Mouse (Mus musculus) stomach, embryonic 15.5 days (tissue): ENCODE data around the gene Lzts3. TPM values are rescaled to one million over a fixed set of nuclear protein-coding genes. Genes with fewer than 3 reads are reported as not detected.

Experiments used
- ATAC-seq: fragments of 200-750 bp; cut with Nextera tagmentation; 2 replicates; pipeline ENCODE4 v1.8.0; 2017; ENCODE audit warnings: low read depth, moderate number of reproducible peaks, moderate TSS enrichment; ENCODE audit not compliant: insufficient read depth, low FRiP score
- H3K27ac ChIP-seq: fragments of 300-500 bp; sonication (generic); 2 replicates; pipeline ENCODE4 v1.5.1; 2015; ENCODE audit warnings: mild to moderate bottlenecking, inconsistent platforms
- H3K27me3 ChIP-seq: fragments of 300-500 bp; sonication (generic); replicated peaks from 2 replicates; pipeline ENCODE4 v1.6.1; 2015; ENCODE audit warnings: inconsistent platforms
- H3K36me3 ChIP-seq: fragments of 300-500 bp; sonication (generic); 2 replicates; pipeline ENCODE4 v1.6.1; 2015; ENCODE audit warnings: inconsistent platforms
- H3K4me1 ChIP-seq: fragments of 300-500 bp; sonication (generic); 2 replicates; pipeline ENCODE4 v1.6.1; 2015; ENCODE audit warnings: inconsistent platforms
- H3K4me2 ChIP-seq: fragments of 300-500 bp; sonication (generic); 2 replicates; pipeline ENCODE4 v1.6.1; 2015; ENCODE audit warnings: mild to moderate bottlenecking, inconsistent platforms
- H3K4me3 ChIP-seq: fragments of 300-500 bp; sonication (generic); replicated peaks from 2 replicates; pipeline ENCODE4 v1.5.1; 2015; ENCODE audit warnings: inconsistent platforms
- H3K9ac ChIP-seq: fragments of 300-500 bp; sonication (generic); 2 replicates; pipeline ENCODE4 v1.6.1; 2015; ENCODE audit warnings: inconsistent platforms
- H3K9me3 ChIP-seq: fragments of 300-500 bp; sonication (generic); 2 replicates; pipeline ENCODE4 v1.6.1; 2016; ENCODE audit warnings: inconsistent platforms
- WGBS: fragments of 180-500 bp; shearing (Covaris S2); methylation state at CpG from one replicate; pipeline ENCODE4 v1.1.7; 2015; 5-methylcytosine and 5-hydroxymethylcytosine counted together
- polyA plus RNA-seq: library from polyadenylated mRNA; unstranded; fragments of >200 nt; fragmentation: Nextera tagmentation; extraction: Ambion mirVana; gene quantifications from 2 replicates; pipeline ENCODE4 v1.2.1, GENCODE M21; 2015

Gene Lzts3
- polyA plus RNA-seq, 1 experiment from 2014 or later, result 9.9 TPM

DNA sequence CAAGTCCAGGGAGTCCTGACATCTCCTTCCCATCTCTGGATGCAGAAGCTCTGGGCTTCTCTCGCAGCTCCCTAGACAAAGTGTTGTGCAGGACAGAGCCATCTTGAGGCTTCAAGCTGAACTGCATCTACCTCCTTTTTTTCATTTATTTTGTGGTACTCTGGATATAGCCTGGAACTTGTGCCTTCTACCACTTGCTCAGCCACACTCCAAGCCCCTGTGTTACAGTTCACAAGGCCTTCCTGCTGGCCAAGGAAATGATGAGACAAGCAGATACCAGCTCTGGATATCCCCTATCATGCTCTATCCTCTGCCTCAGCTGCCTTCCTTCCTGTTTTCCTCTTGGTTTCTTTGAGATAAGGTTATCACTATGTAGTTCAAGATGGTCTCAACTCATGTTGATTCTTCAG, 45.0 kb downstream of the Lzts3 start:
- Histone ChIP-seq H3K27ac (no peak overlapping the region), H3K4me1 (no peaks in the 10 kb centered on the region), H3K4me3 (no peak overlapping the region), H3K9ac (no peak overlapping the region), H3K36me3 (peaks cover 28% of the 10 kb centered on the region), H3K9me3 (no peaks in the 10 kb centered on the region), H3K27me3 (no peaks in the 10 kb centered on the region), H3K4me2 (no peak overlapping the region)
- ATAC-seq, result no peak
- WGBS, result 10% methylated on average over 1 of the region's 1 CpGs

DNA sequence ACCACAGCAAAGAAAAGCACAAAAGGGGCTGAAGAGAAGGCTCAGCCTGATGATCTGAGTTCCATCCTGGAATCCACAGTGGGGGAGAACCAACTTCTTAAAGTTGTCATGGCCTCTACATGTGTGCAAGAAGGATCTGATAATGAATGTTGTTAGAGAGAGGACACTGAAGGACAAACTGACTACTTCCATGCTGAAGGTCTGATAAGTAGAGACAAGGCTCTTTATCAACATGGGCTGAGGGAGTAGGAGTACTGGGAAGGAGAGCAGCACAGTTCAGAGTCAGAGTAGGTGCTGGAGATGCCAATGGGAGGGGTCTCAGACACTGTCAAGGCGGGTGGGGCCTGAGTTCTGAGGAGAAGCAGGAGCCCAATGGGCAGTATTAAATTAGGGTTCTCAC, 47.0 kb downstream of the Lzts3 start:
- Histone ChIP-seq H3K4me2 (no peak overlapping the region), H3K9me3 (no peaks in the 10 kb centered on the region), H3K36me3 (peaks cover 37% of the 10 kb centered on the region), H3K4me1 (no peaks in the 10 kb centered on the region), H3K27ac (no peak overlapping the region), H3K9ac (no peak overlapping the region), H3K4me3 (no peak overlapping the region), H3K27me3 (no peaks in the 10 kb centered on the region)
- ATAC-seq, result no peak
- 83% methylated on average over 1 of the region's 1 CpGs for WGBS

DNA sequence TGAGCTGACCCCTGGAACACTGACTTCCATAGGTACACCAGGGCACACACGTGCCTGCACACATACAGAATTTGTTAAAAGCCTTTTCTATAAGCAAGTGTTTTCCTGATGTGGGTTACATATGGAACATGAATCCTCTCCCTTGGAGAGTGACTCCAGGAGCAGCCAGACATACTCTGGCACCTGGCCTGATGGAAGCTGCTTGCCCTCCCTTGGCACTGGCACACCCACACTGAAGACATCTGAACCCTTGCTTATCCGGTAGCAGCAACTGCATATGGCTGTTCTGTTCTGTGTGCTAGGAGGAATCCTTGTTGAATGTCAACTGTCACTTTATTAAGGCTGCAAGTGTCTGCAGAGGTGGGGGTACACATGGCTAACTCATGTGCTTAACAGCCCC, 51.6 kb downstream of the Lzts3 start:
- no peak for ATAC-seq
- Histone ChIP-seq H3K9me3 (no peaks in the 10 kb centered on the region), H3K4me3 (no peak overlapping the region), H3K4me2 (no peak overlapping the region), H3K9ac (no peak overlapping the region), H3K4me1 (no peaks in the 10 kb centered on the region), H3K27me3 (no peaks in the 10 kb centered on the region), H3K36me3 (peaks cover 17% of the 10 kb centered on the region; the same call in 1 of the 2 replicates), H3K27ac (no peak overlapping the region)
- WGBS, result 95% methylated on average over 2 of the region's 2 CpGs

DNA sequence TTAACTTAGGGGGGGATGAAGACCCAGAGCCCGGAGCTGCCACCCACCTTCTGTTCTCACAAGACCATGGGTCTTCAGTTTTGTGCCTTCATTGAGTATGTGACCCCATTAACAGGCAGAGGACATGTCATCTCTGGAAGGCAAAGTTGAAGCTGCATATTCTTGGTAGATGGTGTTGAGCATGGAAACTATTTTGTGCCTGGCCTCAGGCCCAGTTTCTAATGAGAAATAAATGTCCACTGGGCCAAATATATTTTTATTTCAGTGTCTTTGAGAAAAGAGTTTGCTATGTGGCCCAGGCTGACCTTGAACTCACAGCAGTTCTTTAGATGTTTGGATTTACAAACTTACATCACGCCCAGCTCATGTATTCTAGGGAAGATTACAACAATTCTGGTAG, 52.8 kb downstream of the Lzts3 start:
- no peak overlapping the region for H3K4me2 ChIP-seq
- H3K9ac ChIP-seq, result no peak overlapping the region
- no peaks in the 10 kb centered on the region for H3K9me3 ChIP-seq
- no peaks in the 10 kb centered on the region for H3K27me3 ChIP-seq
- H3K4me3 ChIP-seq, result no peak overlapping the region
- no peak for ATAC-seq
- no peak overlapping the region for H3K27ac ChIP-seq
- no peaks in the 10 kb centered on the region for H3K4me1 ChIP-seq
- 77% methylated on average over 2 of the region's 2 CpGs for WGBS
- H3K36me3 ChIP-seq, result peaks cover 13% of the 10 kb centered on the region; the same call in 1 of the 2 replicates

DNA sequence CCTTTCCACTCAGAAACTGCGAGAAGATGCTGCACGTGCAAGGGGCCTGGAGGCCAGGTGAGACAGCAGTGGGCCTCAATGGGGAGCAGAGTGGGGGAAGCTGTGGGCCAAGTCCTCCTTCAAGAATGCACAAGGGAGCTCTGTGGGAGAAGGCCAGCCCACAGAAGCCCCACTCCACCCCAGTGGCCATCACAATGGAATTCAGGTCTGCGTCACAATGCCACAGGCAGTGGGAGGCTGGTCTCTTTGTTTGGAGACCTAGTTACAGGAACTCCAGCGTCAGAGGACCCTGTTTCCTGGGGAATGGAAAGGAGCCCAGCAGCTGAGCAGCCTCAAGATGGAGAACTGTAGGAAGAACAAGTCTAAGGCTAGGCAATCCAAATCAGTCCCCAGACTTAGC, 53.4 kb downstream of the Lzts3 start:
- no peak overlapping the region for H3K4me3 ChIP-seq

DNA sequence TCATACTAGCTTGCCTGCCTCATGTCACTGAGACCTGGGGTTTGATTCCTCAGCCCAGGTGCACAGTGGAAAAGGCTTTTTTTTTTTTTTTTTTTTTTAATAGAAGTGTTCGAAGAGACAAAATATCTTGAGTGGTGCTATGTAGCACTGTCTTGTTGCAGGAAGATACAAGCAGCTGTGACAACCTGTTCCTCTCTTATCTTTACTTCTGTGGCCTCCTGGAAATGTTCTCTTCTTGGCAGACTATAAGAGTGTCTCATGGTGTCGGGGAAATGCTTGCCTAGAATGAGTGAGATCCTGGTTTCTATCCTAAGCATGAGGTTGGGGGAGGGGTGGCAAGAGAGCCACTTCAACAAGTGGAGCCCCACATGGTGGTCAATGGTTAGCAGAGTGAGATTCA, 54.2 kb downstream of the Lzts3 start:
- no peaks in the 10 kb centered on the region for H3K27me3 ChIP-seq
- 70% methylated on average over 2 of the region's 2 CpGs for WGBS
- no peaks in the 10 kb centered on the region for H3K4me1 ChIP-seq
- no peak overlapping the region for H3K27ac ChIP-seq
- H3K36me3 ChIP-seq, result peaks cover 13% of the 10 kb centered on the region; the same call in 1 of the 2 replicates
- no peak overlapping the region for H3K9ac ChIP-seq
- H3K4me3 ChIP-seq, result no peak overlapping the region
- ATAC-seq, result no peak
- no peak overlapping the region for H3K4me2 ChIP-seq
- no peaks in the 10 kb centered on the region for H3K9me3 ChIP-seq

More for the DNA sequence above, 53.4 kb downstream of the Lzts3 start:
- Histone ChIP-seq H3K9me3 (no peaks in the 10 kb centered on the region), H3K36me3 (peaks cover 13% of the 10 kb centered on the region; the same call in 1 of the 2 replicates), H3K27ac (no peak overlapping the region), H3K9ac (no peak overlapping the region), H3K27me3 (no peaks in the 10 kb centered on the region), H3K4me2 (no peak overlapping the region), H3K4me1 (no peaks in the 10 kb centered on the region)
- no peak for ATAC-seq
- 62% methylated on average over 4 of the region's 4 CpGs for WGBS

DNA sequence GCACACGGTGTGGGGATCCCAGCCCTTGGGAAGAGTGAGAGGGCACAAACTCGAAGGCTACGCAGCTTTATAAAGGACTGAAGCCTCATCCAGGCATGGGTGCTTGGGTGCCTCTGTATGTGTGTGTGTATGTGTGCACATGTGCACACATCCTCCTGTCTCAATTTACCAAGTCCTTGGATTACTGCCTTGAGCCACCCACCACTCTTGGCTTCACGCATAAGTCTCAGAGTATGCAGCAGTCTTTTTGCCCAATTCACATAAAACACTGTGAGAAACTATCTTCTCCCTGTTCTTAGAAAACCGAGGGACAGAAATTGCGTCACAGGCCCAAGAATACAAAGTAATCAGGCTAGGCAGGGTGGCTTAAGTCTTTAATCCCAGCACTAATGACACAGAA, 56.6 kb downstream of the Lzts3 start:
- Histone ChIP-seq H3K4me2 (no peak overlapping the region), H3K9me3 (no peaks in the 10 kb centered on the region), H3K36me3 (peaks cover 7% of the 10 kb centered on the region; the same call in 1 of the 2 replicates), H3K27me3 (peaks cover 20% of the 10 kb centered on the region), H3K4me3 (no peak overlapping the region), H3K4me1 (peaks cover 2% of the 10 kb centered on the region; the same call in 1 of the 2 replicates), H3K27ac (no peak overlapping the region), H3K9ac (no peak overlapping the region)
- 78% methylated on average over 6 of the region's 6 CpGs for WGBS
- no peak for ATAC-seq

DNA sequence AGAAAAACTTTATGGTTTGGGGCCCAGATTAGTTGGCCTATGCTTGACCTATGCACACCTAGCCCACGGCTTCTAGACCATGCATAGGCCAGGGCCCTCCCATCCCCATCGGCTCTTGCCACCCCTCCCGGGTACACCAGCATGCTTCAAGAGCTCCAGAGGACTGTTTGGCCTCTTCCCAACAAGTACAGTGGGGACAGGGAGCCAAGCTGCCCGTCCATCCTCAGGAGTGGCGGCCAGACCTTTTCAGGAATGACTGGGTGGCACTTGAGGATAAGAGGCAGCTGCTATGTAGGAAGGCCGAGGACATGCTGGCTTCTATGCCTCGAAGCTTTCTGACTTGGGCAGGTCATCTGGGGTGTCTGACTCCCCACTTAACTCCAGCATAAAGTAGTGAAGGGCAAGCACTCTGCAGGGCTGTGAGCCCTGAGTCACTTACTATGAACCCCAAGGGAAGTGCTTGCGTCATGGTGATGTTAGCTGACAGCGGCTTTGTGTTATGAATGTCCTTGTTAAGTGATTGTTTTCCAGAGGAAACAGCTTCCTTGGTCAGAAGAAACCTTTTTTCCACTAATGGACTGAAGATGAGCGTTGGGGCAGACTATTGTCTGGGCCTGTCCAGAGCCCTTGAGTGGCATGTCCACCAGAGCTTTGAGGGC, 58.6 kb downstream of the Lzts3 start:
- H3K4me2 ChIP-seq, result no peak overlapping the region
- peaks cover 14% of the 10 kb centered on the region for H3K4me1 ChIP-seq
- no peak overlapping the region for H3K9ac ChIP-seq
- H3K4me3 ChIP-seq, result no peak overlapping the region
- H3K9me3 ChIP-seq, result no peaks in the 10 kb centered on the region
- 72% methylated on average over 10 of the region's 10 CpGs for WGBS
- H3K27ac ChIP-seq, result no peak overlapping the region
- no peaks in the 10 kb centered on the region for H3K36me3 ChIP-seq
- no peak for ATAC-seq
- peaks cover 40% of the 10 kb centered on the region for H3K27me3 ChIP-seq

Other genes starting within 250 kb of the Lzts3 start
- 46.4 and 47.5 TPM in 2 replicates for gene Cpxm1, start 245.2 kb downstream of the Lzts3 start, polyA plus RNA-seq
- gene Gm28372, start 237.6 kb downstream of the Lzts3 start, polyA plus RNA-seq, result 0.14 TPM in 1 of 2 replicates, not detected in the other
- gene 1700020A23Rik, start 237.5 kb downstream of the Lzts3 start, polyA plus RNA-seq, result not detected in 2 replicates
- gene Tmem239, start 236.3 kb downstream of the Lzts3 start, polyA plus RNA-seq, result 0.10 TPM in 1 of 2 replicates, not detected in the other
- gene Vps16, start 218.5 kb downstream of the Lzts3 start, polyA plus RNA-seq, result 78.8 and 88.6 TPM in 2 replicates
- 11.1 and 14.0 TPM in 2 replicates for gene Pced1a, start 218.1 kb downstream of the Lzts3 start, polyA plus RNA-seq
- 85.2 and 88.2 TPM in 2 replicates for gene Ptpra, start 192.5 kb downstream of the Lzts3 start, polyA plus RNA-seq
- 80.8 and 87.4 TPM in 2 replicates for gene Mrps26, start 79.1 kb downstream of the Lzts3 start, polyA plus RNA-seq
- gene Oxt, start 66.6 kb downstream of the Lzts3 start, polyA plus RNA-seq, result not detected in 2 replicates
- not detected in 2 replicates for gene Avp, start 60.2 kb downstream of the Lzts3 start, polyA plus RNA-seq
- gene Fastkd5, start 12.8 kb downstream of the Lzts3 start, polyA plus RNA-seq, result 13.6 and 15.2 TPM in 2 replicates
- gene Ubox5, start 12.8 kb downstream of the Lzts3 start, polyA plus RNA-seq, result 10.4 and 11.4 TPM in 2 replicates
- gene Ddrgk1, start 21.9 kb upstream of the Lzts3 start, polyA plus RNA-seq, result 70.3 and 71.6 TPM in 2 replicates
- 76.6 and 89.1 TPM in 2 replicates for gene Itpa, start 24.8 kb upstream of the Lzts3 start, polyA plus RNA-seq
- 0.52 and 0.58 TPM in 2 replicates for gene Slc4a11, start 54.7 kb upstream of the Lzts3 start, polyA plus RNA-seq